8 mouse cellular contexts compared by ENCODE assay signal in the genomic region with DNA sequence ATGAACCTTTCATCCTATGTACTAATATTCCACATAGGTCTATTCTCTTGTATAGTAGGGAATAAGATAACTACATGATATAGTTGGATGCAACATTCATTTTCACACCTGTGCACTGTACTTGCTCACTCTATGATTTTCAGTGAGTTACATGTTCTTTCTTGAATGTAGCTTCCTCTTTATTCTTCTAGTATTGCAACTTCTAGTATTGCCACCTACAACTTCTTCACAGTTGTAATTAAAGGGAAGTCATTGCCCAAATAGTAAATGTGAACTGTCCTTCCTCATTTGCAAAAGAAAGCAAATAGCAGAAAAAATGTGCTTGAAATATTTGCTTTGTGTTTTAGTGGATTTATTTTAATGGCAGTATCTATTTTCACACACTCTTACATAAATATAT.
"Had no signal": no experiment of that assay in that cellular context is flagged by ENCODE, and none has a peak within 500 bp of the region (broad histone marks: within the 10 kb centered on the region; RNA-seq: fewer than 3 reads in every experiment).

No protein-coding gene starts in this region.

- DNase-seq: lung, adult 18-20 months; lung, embryonic 14.5 days; lung, postnatal 4 days; midbrain, embryonic 14.5 days; right cerebral cortex, postnatal 14 days; thymus, adult 2 months; thymus, postnatal 4 days had no signal

- ATAC-seq: midbrain, embryonic 16.5 days had no signal
